Mouse (Mus musculus): ENCODE data around the gene Tnrc6b. TPM values are rescaled to one million over a fixed set of nuclear protein-coding genes. Genes with fewer than 3 reads are reported as not detected.

Gene Tnrc6b
- polyA plus RNA-seq, 1 experiment from 2014 or later = 10.1 TPM

GRCm38 (mm10) chr15:80910183-80910582 lies 199.1 kb downstream of the Tnrc6b start:
- H3K27ac ChIP-seq (ENCODE audit: low read length) = no peak overlapping the region
- no peak overlapping the region for H3K4me2 ChIP-seq (replicated peaks; ENCODE audit: low read depth, low read length)
- H3K4me1 ChIP-seq (ENCODE audit: insufficient read depth, low read depth, low read length) = no peaks in the 10 kb centered on the region
- no peak for TF ChIP-seq CTCF (IDR thresholded peaks at IDR 0.05)
- TF ChIP-seq EP300 (IDR thresholded peaks at IDR 0.05) = no peak
- no peak for ATAC-seq
- no peaks in the 10 kb centered on the region for H3K27me3 ChIP-seq (replicated peaks; ENCODE audit: insufficient read depth, low read length)
- 91% methylated on average over 3 of the region's 3 CpGs for WGBS
- H3K9me3 ChIP-seq (ENCODE audit: low read length) = no peaks in the 10 kb centered on the region
- no peak overlapping the region for H3K4me3 ChIP-seq (ENCODE audit: low read depth, low read length)
- H3K36me3 ChIP-seq (ENCODE audit: insufficient read depth, low read length) = peaks cover 12% of the 10 kb centered on the region; the same call in 1 of the 2 replicates
- DNase-seq (ENCODE audit: low spot score) = no peak
- no peak overlapping the region for H3K9ac ChIP-seq (replicated peaks; ENCODE audit: low read depth)

- no peak for ATAC-seq
- no peak overlapping the region for H3K27ac ChIP-seq (ENCODE audit: low read length)
- H3K36me3 ChIP-seq (ENCODE audit: insufficient read depth, low read length) = peaks cover 11% of the 10 kb centered on the region; the same call in 1 of the 2 replicates
- TF ChIP-seq CTCF (IDR thresholded peaks at IDR 0.05) = no peak
- no peak for TF ChIP-seq EP300 (IDR thresholded peaks at IDR 0.05)
- no peak for DNase-seq (ENCODE audit: low spot score)
- H3K9ac ChIP-seq (replicated peaks; ENCODE audit: low read depth) = no peak overlapping the region
- H3K9me3 ChIP-seq (ENCODE audit: low read length) = no peaks in the 10 kb centered on the region
- no peak overlapping the region for H3K4me3 ChIP-seq (ENCODE audit: low read depth, low read length)
- 89% methylated on average over 4 of the region's 4 CpGs for WGBS
- no peak overlapping the region for H3K4me2 ChIP-seq (replicated peaks; ENCODE audit: low read depth, low read length)
- no peaks in the 10 kb centered on the region for H3K4me1 ChIP-seq (ENCODE audit: insufficient read depth, low read depth, low read length)
- H3K27me3 ChIP-seq (replicated peaks; ENCODE audit: insufficient read depth, low read length) = no peaks in the 10 kb centered on the region
Observed at GRCm38 (mm10) chr15:80910790-80911531, 199.8 kb downstream of the Tnrc6b start.

- H3K4me2 ChIP-seq (replicated peaks; ENCODE audit: low read depth, low read length) = no peak overlapping the region
- H3K27me3 ChIP-seq (replicated peaks; ENCODE audit: insufficient read depth, low read length) = no peaks in the 10 kb centered on the region
- ATAC-seq = no peak
- H3K9ac ChIP-seq (replicated peaks; ENCODE audit: low read depth) = no peak overlapping the region
- no peak for DNase-seq (ENCODE audit: low spot score)
- H3K27ac ChIP-seq (ENCODE audit: low read length) = no peak overlapping the region
- WGBS = 86% methylated on average over 3 of the region's 3 CpGs
- no peaks in the 10 kb centered on the region for H3K4me1 ChIP-seq (ENCODE audit: insufficient read depth, low read depth, low read length)
- no peaks in the 10 kb centered on the region for H3K9me3 ChIP-seq (ENCODE audit: low read length)
- H3K4me3 ChIP-seq (ENCODE audit: low read depth, low read length) = no peak overlapping the region
- H3K36me3 ChIP-seq (ENCODE audit: insufficient read depth, low read length) = peaks cover 10% of the 10 kb centered on the region; the same call in 1 of the 2 replicates
- TF ChIP-seq CTCF (IDR thresholded peaks at IDR 0.05) (no peak), EP300 (IDR thresholded peaks at IDR 0.05) (no peak)
Observed at GRCm38 (mm10) chr15:80912175-80912574, 201.1 kb downstream of the Tnrc6b start.

- Histone ChIP-seq H3K4me1 (ENCODE audit: insufficient read depth, low read depth, low read length) (no peaks in the 10 kb centered on the region), H3K36me3 (ENCODE audit: insufficient read depth, low read length) (peaks cover 12% of the 10 kb centered on the region), H3K27ac (ENCODE audit: low read length) (no peak overlapping the region), H3K4me2 (replicated peaks; ENCODE audit: low read depth, low read length) (no peak overlapping the region), H3K4me3 (ENCODE audit: low read depth, low read length) (no peak overlapping the region), H3K9ac (replicated peaks; ENCODE audit: low read depth) (no peak overlapping the region), H3K27me3 (replicated peaks; ENCODE audit: insufficient read depth, low read length) (no peaks in the 10 kb centered on the region), H3K9me3 (ENCODE audit: low read length) (no peaks in the 10 kb centered on the region)
- 95% methylated on average over 1 of the region's 1 CpGs for WGBS
- TF ChIP-seq CTCF (IDR thresholded peaks at IDR 0.05) (no peak), EP300 (IDR thresholded peaks at IDR 0.05) (no peak)
- DNase-seq (ENCODE audit: low spot score) = no peak
- ATAC-seq = no peak
Observed at GRCm38 (mm10) chr15:80913803-80914202, 202.7 kb downstream of the Tnrc6b start.

- Histone ChIP-seq H3K4me1 (ENCODE audit: insufficient read depth, low read depth, low read length) (no peaks in the 10 kb centered on the region), H3K9me3 (ENCODE audit: low read length) (no peaks in the 10 kb centered on the region), H3K9ac (replicated peaks; ENCODE audit: low read depth) (no peak overlapping the region), H3K27me3 (replicated peaks; ENCODE audit: insufficient read depth, low read length) (no peaks in the 10 kb centered on the region), H3K27ac (ENCODE audit: low read length) (no peak overlapping the region), H3K4me3 (ENCODE audit: low read depth, low read length) (no peak overlapping the region), H3K4me2 (replicated peaks; ENCODE audit: low read depth, low read length) (no peak overlapping the region), H3K36me3 (ENCODE audit: insufficient read depth, low read length) (peaks cover 19% of the 10 kb centered on the region)
- TF ChIP-seq CTCF (IDR thresholded peaks at IDR 0.05) (no peak), EP300 (IDR thresholded peaks at IDR 0.05) (peak; percentile 62)
- DNase-seq (ENCODE audit: low spot score) = peak; percentile 50
- ATAC-seq = peak; percentile 37; the same call in 1 of the 2 replicates
- WGBS = 68% methylated on average over 2 of the region's 2 CpGs
Observed at GRCm38 (mm10) chr15:80915850-80916249, 204.7 kb downstream of the Tnrc6b start.

- 92% methylated on average over 7 of the region's 7 CpGs for WGBS
- Histone ChIP-seq H3K9ac (replicated peaks; ENCODE audit: low read depth) (no peak overlapping the region), H3K27me3 (replicated peaks; ENCODE audit: insufficient read depth, low read length) (no peaks in the 10 kb centered on the region), H3K4me2 (replicated peaks; ENCODE audit: low read depth, low read length) (no peak overlapping the region), H3K4me1 (ENCODE audit: insufficient read depth, low read depth, low read length) (no peaks in the 10 kb centered on the region), H3K9me3 (ENCODE audit: low read length) (no peaks in the 10 kb centered on the region), H3K27ac (ENCODE audit: low read length) (no peak overlapping the region), H3K36me3 (ENCODE audit: insufficient read depth, low read length) (peaks cover 19% of the 10 kb centered on the region), H3K4me3 (ENCODE audit: low read depth, low read length) (no peak overlapping the region)
- DNase-seq (ENCODE audit: low spot score) = no peak
- ATAC-seq = no peak
- no peak for TF ChIP-seq CTCF (IDR thresholded peaks at IDR 0.05)
Observed at GRCm38 (mm10) chr15:80916621-80917020, 205.5 kb downstream of the Tnrc6b start.

Data from lung, postnatal 0 days (tissue).